Mouse (Mus musculus) spleen, adult 2 months (tissue): Measurements from ENCODE around the gene Ppp1cb.

Experiments used
- CTCF ChIP-seq: fragments of 200-500 bp; IDR thresholded peaks from 2 replicates; pipeline ENCODE4 v1.5.1; 2011; ENCODE audit warnings: mild to moderate bottlenecking, inconsistent platforms; ENCODE audit not compliant: insufficient read depth, insufficient read length, insufficient replicate concordance; ENCODE audit errors: extremely low read depth
- POLR2A ChIP-seq: fragments of 200-500 bp; IDR thresholded peaks from 2 replicates; pipeline ENCODE4 v1.6.1; 2011; ENCODE audit warnings: low read depth, low read length, inconsistent platforms

GRCm38 (mm10) chr5:32446810-32447209, 11.8 kb upstream of the Ppp1cb start:
- TF ChIP-seq CTCF = no peak
- TF ChIP-seq POLR2A = no peak
